In the genomic region with DNA sequence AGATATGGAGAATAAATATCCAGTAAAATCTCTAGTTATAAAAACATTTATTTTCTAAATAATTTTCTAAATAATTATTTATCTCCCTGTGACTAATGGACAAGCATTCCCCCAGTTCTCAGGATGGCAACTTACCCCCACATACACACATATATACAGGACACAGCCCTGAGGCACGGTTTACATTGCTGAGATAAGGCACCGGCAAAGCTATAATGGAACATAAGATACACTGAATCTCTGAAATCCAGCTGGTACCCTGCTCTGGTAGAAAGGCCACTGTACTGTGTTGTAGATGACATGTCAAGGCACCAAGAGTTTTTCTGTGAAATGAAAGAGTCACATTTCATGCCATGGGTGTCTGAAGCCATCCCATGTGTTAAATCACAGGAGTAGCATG, we compare ENCODE assay signal across 24 mouse cellular contexts. TPM values are rescaled to one million over a fixed set of nuclear protein-coding genes. Genes with fewer than 3 reads are reported as not detected.
DNase-seq lines count a peak whose midpoint lies in the region; ATAC-seq and TF ChIP-seq lines count a peak whose summit lies in the region.
"Had no signal": no experiment of that assay in that cellular context is flagged by ENCODE, and none has a peak within 500 bp of the region (broad histone marks: within the 10 kb centered on the region; RNA-seq: fewer than 3 reads in every experiment).

No protein-coding gene starts in this region.

- H3K9me3 ChIP-seq in hindbrain, embryonic 10.5 days = no peaks in the 10 kb centered on the region
- no peaks in the 10 kb centered on the region for H3K9me3 ChIP-seq in hindbrain, postnatal 0 days (ENCODE audit: low read length)
- no peaks in the 10 kb centered on the region for H3K9me3 ChIP-seq in midbrain, embryonic 10.5 days (replicated peaks)
- no peaks in the 10 kb centered on the region for H3K9me3 ChIP-seq in midbrain, postnatal 0 days (ENCODE audit: low read length)
- H3K9me3 ChIP-seq in midbrain, embryonic 13.5 days = no peaks in the 10 kb centered on the region
- H3K9me3 ChIP-seq: embryonic facial prominence, embryonic 15.5 days; forebrain, embryonic 12.5 days; heart, embryonic 15.5 days; hindbrain, embryonic 12.5 days had no signal

- no peak for TF ChIP-seq CTCF in hindbrain, postnatal 0 days (IDR thresholded peaks at IDR 0.05; ENCODE audit: low read depth)
- no peak for TF ChIP-seq CTCF in midbrain, postnatal 0 days (IDR thresholded peaks at IDR 0.05)

- intact Hi-C loops in left cerebral cortex, postnatal 25 days (cut with DNase I) = no loop called here

- 0 out of 2 replicates have a peak overlapping the region, but pooled peaks have one; percentile 62 for H3K4me3 ChIP-seq in hindbrain, embryonic 10.5 days
- H3K4me3 ChIP-seq in hindbrain, postnatal 0 days (ENCODE audit: low read length) = no peak overlapping the region
- H3K4me3 ChIP-seq in midbrain, embryonic 10.5 days = peak overlapping the region; percentile 23; the same call in 1 of the 2 replicates
- no peak overlapping the region for H3K4me3 ChIP-seq in midbrain, postnatal 0 days (ENCODE audit: low read depth, low read length)
- no peak overlapping the region for H3K4me3 ChIP-seq in midbrain, embryonic 13.5 days (replicated peaks)
- H3K4me3 ChIP-seq: embryonic facial prominence, embryonic 15.5 days; erythroblast, embryonic 14.5 days; forebrain, embryonic 12.5 days; heart, adult 2 months; heart, embryonic 15.5 days; hindbrain, embryonic 12.5 days had no signal

- peaks cover 94% of the 10 kb centered on the region for H3K27me3 ChIP-seq in hindbrain, embryonic 10.5 days (ENCODE audit: insufficient read depth, poor library complexity, severe bottlenecking)
- H3K27me3 ChIP-seq in hindbrain, postnatal 0 days (ENCODE audit: insufficient read depth, low read length) = peaks cover 3% of the 10 kb centered on the region; the same call in 1 of the 2 replicates
- H3K27me3 ChIP-seq in midbrain, embryonic 10.5 days (ENCODE audit: low read depth, poor library complexity, severe bottlenecking) = peaks cover 97% of the 10 kb centered on the region
- 0 out of 2 replicates have a peak, but pooled peaks cover 2% of the 10 kb centered on the region for H3K27me3 ChIP-seq in midbrain, postnatal 0 days (ENCODE audit: insufficient read depth, low read length)
- H3K27me3 ChIP-seq in midbrain, embryonic 13.5 days = peaks cover 48% of the 10 kb centered on the region

- peaks cover 16% of the 10 kb centered on the region for H3K4me1 ChIP-seq in hindbrain, embryonic 10.5 days (replicated peaks)
- H3K4me1 ChIP-seq in hindbrain, postnatal 0 days (ENCODE audit: insufficient read depth, low read length) = no peaks in the 10 kb centered on the region
- peaks cover 33% of the 10 kb centered on the region; the same call in 1 of the 2 replicates for H3K4me1 ChIP-seq in midbrain, embryonic 10.5 days
- H3K4me1 ChIP-seq in midbrain, postnatal 0 days (ENCODE audit: insufficient read depth, low read length) = no peaks in the 10 kb centered on the region; the same call in 1 of the 2 replicates
- peaks cover 14% of the 10 kb centered on the region for H3K4me1 ChIP-seq in midbrain, embryonic 13.5 days (replicated peaks)

- no peaks in the 10 kb centered on the region; the same call in 1 of the 2 replicates for H3K36me3 ChIP-seq in hindbrain, embryonic 10.5 days
- H3K36me3 ChIP-seq in hindbrain, postnatal 0 days (ENCODE audit: insufficient read depth, low read length) = no peaks in the 10 kb centered on the region
- H3K36me3 ChIP-seq in midbrain, embryonic 10.5 days = peaks cover 30% of the 10 kb centered on the region
- no peaks in the 10 kb centered on the region for H3K36me3 ChIP-seq in midbrain, postnatal 0 days (ENCODE audit: insufficient read depth, low read length)
- H3K36me3 ChIP-seq in midbrain, embryonic 13.5 days = no peaks in the 10 kb centered on the region
- H3K36me3 ChIP-seq: embryonic facial prominence, embryonic 15.5 days; forebrain, embryonic 12.5 days; heart, embryonic 15.5 days; hindbrain, embryonic 12.5 days had no signal

- H3K27ac ChIP-seq in hindbrain, embryonic 10.5 days = no peak overlapping the region
- H3K27ac ChIP-seq in hindbrain, postnatal 0 days = no peak overlapping the region
- no peak overlapping the region for H3K27ac ChIP-seq in midbrain, embryonic 10.5 days (replicated peaks)
- H3K27ac ChIP-seq in midbrain, postnatal 0 days (ENCODE audit: low read depth, low read length) = no peak overlapping the region
- H3K27ac ChIP-seq in midbrain, embryonic 13.5 days = no peak overlapping the region
- H3K27ac ChIP-seq: embryonic facial prominence, embryonic 15.5 days; forebrain, embryonic 12.5 days; heart, adult 2 months; heart, embryonic 15.5 days; hindbrain, embryonic 12.5 days had no signal

- WGBS in hindbrain, embryonic 10.5 days = 79% methylated on average over 2 of the region's 2 CpGs
- WGBS in hindbrain, postnatal 0 days = 81% methylated on average over 2 of the region's 2 CpGs
- WGBS in midbrain, embryonic 10.5 days = 90% methylated on average over 2 of the region's 2 CpGs
- WGBS in midbrain, postnatal 0 days = 66% methylated on average over 2 of the region's 2 CpGs
- WGBS in midbrain, embryonic 13.5 days = 78% methylated on average over 2 of the region's 2 CpGs

- no peak for DNase-seq in hindbrain, embryonic 10.5 days (ENCODE audit: low spot score)
- DNase-seq in hindbrain, postnatal 0 days (ENCODE audit: low spot score) = no peak
- DNase-seq in midbrain, embryonic 10.5 days (ENCODE audit: low spot score) = no peak
- no peak for DNase-seq in midbrain, postnatal 0 days (ENCODE audit: low spot score)
- no peak for DNase-seq in left cerebral cortex, postnatal 25 days (ENCODE audit: low spot score in 2 of 2)
- DNase-seq in embryo, embryonic 10 days (ENCODE audit: low spot score) = no peak
- DNase-seq: adrenal gland, adult 2 months; adrenal gland, postnatal 36 days; cerebellum, postnatal 10 days; embryo, embryonic 11 days; gastrocnemius, postnatal 10 days; heart, adult 2 months; heart, postnatal 14 days had no signal

- H3K4me2 ChIP-seq in hindbrain, postnatal 0 days (ENCODE audit: low read depth, low read length) = no peak overlapping the region
- no peak overlapping the region for H3K4me2 ChIP-seq in midbrain, postnatal 0 days (ENCODE audit: low read depth, low read length, poor library complexity, severe bottlenecking)
- H3K4me2 ChIP-seq in midbrain, embryonic 13.5 days (replicated peaks) = peak overlapping the region; percentile 25
- H3K4me2 ChIP-seq: embryonic facial prominence, embryonic 15.5 days; forebrain, embryonic 12.5 days; heart, embryonic 11.5 days; heart, embryonic 15.5 days had no signal

- H3K9ac ChIP-seq in hindbrain, postnatal 0 days (replicated peaks; ENCODE audit: low read length) = no peak overlapping the region
- H3K9ac ChIP-seq in midbrain, postnatal 0 days (replicated peaks; ENCODE audit: low read length, poor library complexity, severe bottlenecking) = no peak overlapping the region
- H3K9ac ChIP-seq in midbrain, embryonic 13.5 days (replicated peaks) = no peak overlapping the region
- H3K9ac ChIP-seq: embryonic facial prominence, embryonic 15.5 days; forebrain, embryonic 12.5 days; heart, embryonic 15.5 days; hindbrain, embryonic 12.5 days had no signal

- no peak for ATAC-seq in hindbrain, postnatal 0 days
- no peak for ATAC-seq in midbrain, postnatal 0 days (ENCODE audit: low FRiP score)
- no peak for ATAC-seq in midbrain, embryonic 13.5 days
- ATAC-seq: forebrain, embryonic 16.5 days; Patski had no signal

RNA-seq across cellular contexts. Expression of a gene that starts 39.2 kb away (rescaled TPM):
- polyA plus RNA-seq in hindbrain, embryonic 10.5 days (2016; fragmentation: Nextera tagmentation; extraction: Ambion mirVana) = 0.50 and 0.88 TPM in 2 replicates
- total RNA-seq in hindbrain, postnatal 0 days (2014; rRNA removed) = 33.8 and 35.1 TPM in 2 replicates
- 0.98 and 1.1 TPM in 2 replicates for polyA plus RNA-seq in hindbrain, postnatal 0 days (2015; fragmentation: Nextera tagmentation; extraction: Ambion mirVana)
- 0.84 and 1.1 TPM in 2 replicates for polyA plus RNA-seq in midbrain, embryonic 10.5 days (2016; fragmentation: Nextera tagmentation; extraction: Ambion mirVana)
- total RNA-seq in midbrain, postnatal 0 days (2014; rRNA removed) = 49.5 and 62.0 TPM in 2 replicates
- 0.86 and 1.0 TPM in 2 replicates for polyA plus RNA-seq in midbrain, postnatal 0 days (2015; fragmentation: Nextera tagmentation; extraction: Ambion mirVana)
- 1.9 and 2.2 TPM in 2 replicates for polyA plus RNA-seq in midbrain, embryonic 13.5 days (2015; fragmentation: Nextera tagmentation; extraction: Ambion mirVana)
- total RNA-seq in left cerebral cortex, postnatal 25 days (2021) = under 1 TPM; 0.14 to 0.25 TPM
- total RNA-seq: CH12.LX; heart, postnatal 14 days had no signal
- polyA plus RNA-seq: embryonic facial prominence, embryonic 15.5 days; erythroblast, embryonic 14.5 days; forebrain, embryonic 12.5 days; forebrain, embryonic 16.5 days; heart, adult 2 months; heart, embryonic 11.5 days; heart, embryonic 15.5 days had no signal

RNA-seq across cellular contexts. Expression of a gene that starts 40.9 kb away (rescaled TPM):
- 46.7 and 69.8 TPM in 2 replicates for polyA plus RNA-seq in hindbrain, embryonic 10.5 days (2016; fragmentation: Nextera tagmentation; extraction: Ambion mirVana)
- 43.9 and 45.6 TPM in 2 replicates for total RNA-seq in hindbrain, postnatal 0 days (2014; rRNA removed)
- polyA plus RNA-seq in hindbrain, postnatal 0 days (2015; fragmentation: Nextera tagmentation; extraction: Ambion mirVana) = 31.7 and 36.9 TPM in 2 replicates
- polyA plus RNA-seq in midbrain, embryonic 10.5 days (2016; fragmentation: Nextera tagmentation; extraction: Ambion mirVana) = 95.4 and 137 TPM in 2 replicates
- 41.4 and 47.0 TPM in 2 replicates for total RNA-seq in midbrain, postnatal 0 days (2014; rRNA removed)
- polyA plus RNA-seq in midbrain, postnatal 0 days (2015; fragmentation: Nextera tagmentation; extraction: Ambion mirVana) = 14.6 and 17.5 TPM in 2 replicates
- polyA plus RNA-seq in midbrain, embryonic 13.5 days (2015; fragmentation: Nextera tagmentation; extraction: Ambion mirVana) = 85.5 and 90.2 TPM in 2 replicates
- not detected for total RNA-seq in left cerebral cortex, postnatal 25 days (2021)
- total RNA-seq: adrenal gland, adult 2 months; adrenal gland, postnatal 36 days; gastrocnemius, postnatal 10 days; gastrocnemius, postnatal 4 days; heart, adult 2 months; heart, postnatal 14 days had no signal
- polyA plus RNA-seq: adrenal gland, adult 2 months; erythroblast, embryonic 14.5 days; heart, adult 2 months; heart, embryonic 11.5 days; heart, embryonic 15.5 days; Patski had no signal

Comparison
In these comparisons a context has a peak if more than half of its experiments do, and no peak if none do; other contexts are left out.
1. H3K4me3 ChIP-seq: peak in hindbrain, embryonic 10.5 days (single experiment) and midbrain, embryonic 10.5 days (single experiment); none in hindbrain, postnatal 0 days (single experiment), midbrain, postnatal 0 days (single experiment) and midbrain, embryonic 13.5 days (single experiment).